Mouse (Mus musculus) MEL (cell line): ENCODE results near the gene Tnni2. TPM values are rescaled to one million over a fixed set of nuclear protein-coding genes. Genes with fewer than 3 reads are reported as not detected.

Experiments
- DNase-seq: peaks from one replicate; pipeline ENCODE4 v3.0.0; 2011; ENCODE audit warnings: low read depth, low spot score
- H3K27ac ChIP-seq: 2 replicates; pipeline ENCODE4 v1.5.1; 2012; ENCODE audit warnings: low read depth, mild to moderate bottlenecking, control low read depth, low read length, moderate library complexity; ENCODE audit not compliant: control insufficient read depth
- H3K27me3 ChIP-seq, 2 experiments: fragments of 150-350 bp in 1 of 2; sonication (generic) in 1 of 2; 2 replicates each; pipeline ENCODE4 v1.6.1; 2012; ENCODE audit warnings: low read length in 2 of 2, mild to moderate bottlenecking in 2 of 2, improper control_type of control experiment in 1 of 2, moderate library complexity in 1 of 2; ENCODE audit not compliant: insufficient read depth in 2 of 2, control insufficient read depth in 1 of 2
- H3K36me3 ChIP-seq, 2 experiments: 2 replicates each; pipeline ENCODE4 v1.6.1; 2012 to 2014; ENCODE audit warnings: low read length in 2 of 2, improper control_type of control experiment in 1 of 2, inconsistent platforms in 1 of 2, mild to moderate bottlenecking in 1 of 2; ENCODE audit not compliant: insufficient read depth in 2 of 2, control insufficient read depth in 1 of 2
- H3K4me1 ChIP-seq, 2 experiments: fragments of 150-350 bp in 1 of 2; sonication (generic) in 1 of 2; 2 replicates each; pipeline ENCODE4 v1.6.1; 2012; ENCODE audit warnings: low read length in 2 of 2, improper control_type of control experiment in 1 of 2, mild to moderate bottlenecking in 1 of 2; ENCODE audit not compliant: insufficient read depth in 2 of 2, control insufficient read depth in 1 of 2
- H3K4me3 ChIP-seq, 2 experiments: fragments of 150-350 bp in 1 of 2; sonication (generic) in 1 of 2; 2 replicates each; pipeline ENCODE4 v1.5.1; 2012; ENCODE audit warnings: low read depth in 2 of 2, low read length in 2 of 2, mild to moderate bottlenecking in 2 of 2, moderate library complexity in 2 of 2, control low read depth in 1 of 2, improper control_type of control experiment in 1 of 2; ENCODE audit not compliant: control insufficient read depth in 1 of 2, insufficient read depth in 1 of 2
- H3K79me2 ChIP-seq: 2 replicates; pipeline ENCODE4 v1.6.1; 2012; ENCODE audit warnings: mild to moderate bottlenecking, low read length, moderate library complexity; ENCODE audit not compliant: control insufficient read depth, poor library complexity, insufficient read depth
- H3K9ac ChIP-seq: 2 replicates; pipeline ENCODE4 v1.6.1; 2012; ENCODE audit warnings: low read depth, mild to moderate bottlenecking, control low read depth, low read length, moderate library complexity; ENCODE audit not compliant: control insufficient read depth, poor library complexity, severe bottlenecking
- H3K9me3 ChIP-seq: fragments of 150-350 bp; sonication (generic); replicated peaks from 2 replicates; pipeline ENCODE4 v1.6.1; 2012; ENCODE audit warnings: mild to moderate bottlenecking, low read length, improper control_type of control experiment, moderate library complexity; ENCODE audit not compliant: insufficient read depth
- BHLHE40 ChIP-seq: IDR thresholded peaks from 2 replicates; pipeline ENCODE4 v1.6.1; 2012; ENCODE audit warnings: low read depth, mild to moderate bottlenecking, inconsistent platforms, low read length, improper control_type of control experiment, borderline replicate concordance
- CHD2 ChIP-seq: IDR thresholded peaks from 2 replicates; pipeline ENCODE4 v1.6.1; 2011; ENCODE audit warnings: low read length, improper control_type of control experiment
- E2F4 ChIP-seq: IDR thresholded peaks from 2 replicates; pipeline ENCODE4 v1.6.1; 2011; ENCODE audit warnings: low read depth, low read length, improper control_type of control experiment, borderline replicate concordance
- ELF1 ChIP-seq: IDR thresholded peaks from 2 replicates; pipeline ENCODE4 v1.6.1; 2014; ENCODE audit warnings: low read depth, mild to moderate bottlenecking, inconsistent platforms, low read length, improper control_type of control experiment, moderate library complexity
- EP300 ChIP-seq, 2 experiments: IDR thresholded peaks; 2 replicates each; pipeline ENCODE4 v1.6.1; 2011; ENCODE audit warnings: improper control_type of control experiment in 2 of 2, low read length in 2 of 2, low read depth in 1 of 2, mild to moderate bottlenecking in 1 of 2
- JUND ChIP-seq: IDR thresholded peaks from 2 replicates; pipeline ENCODE4 v1.6.1; 2011; ENCODE audit warnings: low read depth, mild to moderate bottlenecking, improper control_type of control experiment, low read length
- POLR2AphosphoS2 ChIP-seq: IDR thresholded peaks from 2 replicates; pipeline ENCODE4 v1.6.1; 2011; ENCODE audit warnings: low read length, improper control_type of control experiment
- POLR2AphosphoS5 ChIP-seq: IDR thresholded peaks from 2 replicates; pipeline ENCODE4 v1.6.1; 2012; ENCODE audit warnings: low read depth, borderline replicate concordance, mild to moderate bottlenecking, inconsistent platforms, low read length, moderate library complexity, mixed read lengths
- TAL1 ChIP-seq: IDR thresholded peaks from 2 replicates; pipeline ENCODE4 v1.6.1; 2012; ENCODE audit warnings: mild to moderate bottlenecking, inconsistent platforms, low read length, moderate library complexity, mixed read lengths
- ZKSCAN1 ChIP-seq: IDR thresholded peaks from 2 replicates; pipeline ENCODE4 v1.6.1; 2012; ENCODE audit warnings: low read depth, mild to moderate bottlenecking, inconsistent platforms, low read length, improper control_type of control experiment, moderate library complexity
- ZNF384 ChIP-seq: IDR thresholded peaks from 2 replicates; pipeline ENCODE4 v1.6.1; 2012; ENCODE audit warnings: low read depth, mild to moderate bottlenecking, inconsistent platforms, low read length, improper control_type of control experiment
- polyA plus RNA-seq, 2 experiments: library from polyadenylated mRNA; stranded (reverse) in 1 of 2; unstranded in 1 of 2; fragments of >175 nt in 1 of 2; fragments of >200 nt in 1 of 2; gene quantifications; 2 replicates each; pipeline versions ENCODE4 v1.2.1 to v1.2.4; 2012; ENCODE audit warnings: low replicate concordance in 2 of 2, low read depth in 1 of 2; ENCODE audit not compliant: insufficient read length in 2 of 2, insufficient read depth in 1 of 2, missing spikeins in 1 of 2
- total RNA-seq: library from RNA; depleted of rRNA; stranded (reverse); fragments of 300-350 nt; gene quantifications from 2 replicates; pipeline ENCODE4 v1.2.3, GENCODE M21; 2012

The Tnni2 gene
- total and polyA plus RNA-seq, 3 experiments = 0.84 TPM; not detected in 2

DNA sequence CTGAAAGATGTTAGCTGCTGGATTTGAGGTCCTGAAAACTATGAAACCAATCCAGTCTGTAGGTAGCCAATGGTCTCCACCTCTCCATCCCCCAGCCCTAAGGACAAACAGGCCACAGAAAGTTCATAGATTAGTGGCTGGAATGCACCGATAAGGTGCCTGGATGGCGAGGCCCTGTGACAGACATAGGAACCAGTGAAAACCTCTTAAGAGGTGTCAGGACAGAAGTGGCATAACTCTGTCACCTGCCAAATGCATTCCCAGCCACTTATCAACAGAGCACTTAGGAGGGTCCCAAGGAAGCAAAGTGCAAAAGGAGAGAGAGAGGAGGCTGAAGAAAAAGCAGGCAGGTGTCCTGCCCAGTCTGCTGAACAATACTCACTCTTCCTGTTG is 17.7 kb downstream of the Tnni2 start:
- no peaks in the 10 kb centered on the region for H3K79me2 ChIP-seq
- no peak overlapping the region for H3K4me3 ChIP-seq
- no peaks in the 10 kb centered on the region for H3K9me3 ChIP-seq
- DNase-seq = no peak
- no peaks in the 10 kb centered on the region for H3K4me1 ChIP-seq
- no peak for TF ChIP-seq POLR2AphosphoS5
- TF ChIP-seq, all 39 proteins: peak for 0
- H3K9ac ChIP-seq = no peak overlapping the region
- no peaks in the 10 kb centered on the region; a peak in 1 of 4 replicates for H3K27me3 ChIP-seq
- H3K27ac ChIP-seq = no peak overlapping the region
- no peaks in the 10 kb centered on the region for H3K36me3 ChIP-seq

DNA sequence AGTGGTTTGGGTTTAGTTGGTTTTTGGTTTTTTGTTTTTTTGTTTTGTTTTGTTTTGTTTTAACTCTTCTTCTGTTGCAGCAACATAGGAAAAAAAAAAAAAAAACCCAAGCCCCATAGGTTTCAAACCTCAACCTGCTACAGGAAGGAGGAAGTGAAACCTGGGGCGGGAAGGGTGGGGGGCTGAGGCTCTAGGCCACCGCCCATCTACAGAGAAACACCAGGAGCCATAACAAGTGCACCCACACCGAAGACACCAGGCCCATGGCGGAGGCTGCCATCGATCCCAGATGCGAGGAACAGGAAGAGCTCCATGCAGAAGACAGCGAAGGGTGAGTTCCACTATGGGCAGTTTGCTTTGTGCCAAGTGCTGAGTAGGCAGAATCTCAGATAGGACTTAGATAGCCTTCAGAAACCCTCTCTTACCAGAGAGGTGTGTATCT is 19.0 kb downstream of the Tnni2 start, which contains the start of gene Lsp1:
TSS of gene Lsp1 (plus strand) at position 174 of the 442 bp plus-strand sequence.
- no peak for DNase-seq
- TF ChIP-seq ZNF384 (0 out of 2 replicates have a peak, but pooled peaks have one; percentile 27), JUND (no peak)
- Histone ChIP-seq H3K36me3 (no peaks in the 10 kb centered on the region), H3K9ac (no peak within 1 kb of the TSS), H3K27me3 (no peaks in the 10 kb centered on the region), H3K4me1 (no peaks in the 10 kb centered on the region), H3K9me3 (no peaks in the 10 kb centered on the region), H3K4me3 (no peak within 1 kb of the TSS), H3K27ac (no peak within 1 kb of the TSS), H3K79me2 (no peaks in the 10 kb centered on the region)

DNA sequence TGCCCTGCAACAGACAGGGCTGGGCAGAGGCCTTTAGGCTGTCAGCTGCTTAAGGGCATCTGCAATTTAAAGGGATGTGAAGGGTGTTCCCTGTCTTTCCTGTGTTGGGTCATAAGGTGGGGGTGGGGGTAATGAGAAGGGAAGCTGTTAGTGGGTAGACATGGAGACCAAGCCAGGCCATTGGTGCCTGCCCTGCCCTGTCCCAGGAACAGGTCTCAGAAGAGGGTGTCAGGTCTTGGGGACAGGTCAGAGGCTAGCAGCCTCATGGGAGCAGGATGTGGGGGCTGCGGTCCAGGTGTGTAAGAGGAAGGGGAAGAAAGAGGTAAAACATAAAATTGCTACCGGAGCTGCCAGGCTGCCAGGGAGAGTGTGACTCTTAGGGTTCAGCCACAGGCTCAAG is 19.8 kb downstream of the Tnni2 start:
- no peaks in the 10 kb centered on the region for H3K27me3 ChIP-seq
- no peak overlapping the region for H3K4me3 ChIP-seq
- DNase-seq = no peak
- TF ChIP-seq EP300 (IDR thresholded peaks at IDR 0.05; ENCODE audit: low read depth in 1 of 2, low read length in 2 of 2) = no peak
- TF ChIP-seq ELF1 = no peak
- no peak for TF ChIP-seq E2F4
- no peak for TF ChIP-seq JUND
- TF ChIP-seq POLR2AphosphoS5 = no peak
- TF ChIP-seq CHD2 = no peak
- no peak for TF ChIP-seq TAL1
- TF ChIP-seq ZKSCAN1 = no peak
- TF ChIP-seq BHLHE40 = no peak
- no peak for TF ChIP-seq POLR2AphosphoS2
- no peak overlapping the region for H3K9ac ChIP-seq
- H3K27ac ChIP-seq = no peak overlapping the region
- no peaks in the 10 kb centered on the region for H3K4me1 ChIP-seq
- no peaks in the 10 kb centered on the region for H3K36me3 ChIP-seq
- no peaks in the 10 kb centered on the region for H3K79me2 ChIP-seq
- no peaks in the 10 kb centered on the region for H3K9me3 ChIP-seq
